Mouse (Mus musculus) macrophage (primary cell): ENCODE measurements around the gene Macrod2. TPM values are rescaled to one million over a fixed set of nuclear protein-coding genes. Genes with fewer than 3 reads are reported as not detected.

Source experiments
- H3K27ac ChIP-seq: fragments of 350-480 bp; formaldehyde crosslinking; 2 replicates; pipeline ENCODE4 v1.9.0; 2021
- H3K36me3 ChIP-seq: fragments of 350-480 bp; formaldehyde crosslinking; 2 replicates; pipeline ENCODE4 v1.9.0; 2021; ENCODE audit errors: inconsistent target
- H3K4me3 ChIP-seq: fragments of 350-480 bp; formaldehyde crosslinking; 2 replicates; pipeline ENCODE4 v1.9.0; 2021; ENCODE audit errors: inconsistent target
- H3K79me2 ChIP-seq: fragments of 350-480 bp; formaldehyde crosslinking; 2 replicates; pipeline ENCODE4 v1.9.0; 2021; ENCODE audit errors: inconsistent target
- WGBS: methylation state at CpG from one replicate; pipeline ENCODE4 v1.1.7; 2026; ENCODE audit warnings: inconsistent platforms; ENCODE audit not compliant: missing documents; 5-methylcytosine and 5-hydroxymethylcytosine counted together
- polyA plus RNA-seq: library from polyadenylated mRNA; stranded (reverse); fragments of 250-400 nt; gene quantifications from 3 replicates; pipeline ENCODE4 v1.2.4, GENCODE M21; 2018; ENCODE audit warnings: inconsistent platforms

The Macrod2 gene
- polyA plus RNA-seq, 1 experiment from 2014 or later = 0.59 TPM

GRCm38 (mm10) chr2:141280817-141281216, 885.7 kb downstream of the Macrod2 start:
- Histone ChIP-seq H3K79me2 (no peaks in the 10 kb centered on the region), H3K27ac (no peak overlapping the region)
- WGBS = 0% methylated on average over 1 of the region's 1 CpGs

GRCm38 (mm10) chr2:141286110-141286747, 891.1 kb downstream of the Macrod2 start:
- H3K4me3 ChIP-seq = no peak overlapping the region
- H3K36me3 ChIP-seq = no peaks in the 10 kb centered on the region
- H3K79me2 ChIP-seq = no peaks in the 10 kb centered on the region
- WGBS = 77% methylated on average over 7 of the region's 7 CpGs
- no peak overlapping the region for H3K27ac ChIP-seq

More at GRCm38 (mm10) chr2:141280817-141281216, 885.7 kb downstream of the Macrod2 start:
- H3K4me3 ChIP-seq = no peak overlapping the region
- H3K36me3 ChIP-seq = no peaks in the 10 kb centered on the region

DNA sequence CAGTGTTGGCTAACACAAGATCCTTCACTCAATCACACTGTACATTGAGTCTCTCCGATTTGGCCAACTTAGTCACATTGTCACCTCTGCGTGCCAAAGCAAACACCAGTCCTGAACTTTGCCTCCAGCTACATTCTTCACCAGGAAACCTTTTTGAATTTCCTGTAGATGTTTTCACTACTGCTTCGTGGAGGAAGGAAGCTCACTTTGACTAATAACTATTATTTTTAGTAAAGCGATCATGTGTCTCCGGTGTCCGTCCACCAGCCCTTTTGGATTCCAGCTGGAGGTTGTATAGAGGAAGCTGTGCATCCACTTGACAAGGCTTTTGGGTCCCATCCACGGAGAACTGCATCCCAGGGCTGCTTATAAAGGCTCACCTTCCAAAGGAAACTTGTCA, 893.4 kb downstream of the Macrod2 start:
- 46% methylated on average over 7 of the region's 7 CpGs for WGBS
- Histone ChIP-seq H3K4me3 (no peak overlapping the region), H3K27ac (no peak overlapping the region), H3K36me3 (no peaks in the 10 kb centered on the region), H3K79me2 (no peaks in the 10 kb centered on the region)

- Histone ChIP-seq H3K79me2 (no peaks in the 10 kb centered on the region), H3K4me3 (no peak overlapping the region), H3K36me3 (no peaks in the 10 kb centered on the region), H3K27ac (no peak overlapping the region)
- 68% methylated on average over 2 of the region's 2 CpGs for WGBS
Observed at GRCm38 (mm10) chr2:141289059-141289713, 894.1 kb downstream of the Macrod2 start.

DNA sequence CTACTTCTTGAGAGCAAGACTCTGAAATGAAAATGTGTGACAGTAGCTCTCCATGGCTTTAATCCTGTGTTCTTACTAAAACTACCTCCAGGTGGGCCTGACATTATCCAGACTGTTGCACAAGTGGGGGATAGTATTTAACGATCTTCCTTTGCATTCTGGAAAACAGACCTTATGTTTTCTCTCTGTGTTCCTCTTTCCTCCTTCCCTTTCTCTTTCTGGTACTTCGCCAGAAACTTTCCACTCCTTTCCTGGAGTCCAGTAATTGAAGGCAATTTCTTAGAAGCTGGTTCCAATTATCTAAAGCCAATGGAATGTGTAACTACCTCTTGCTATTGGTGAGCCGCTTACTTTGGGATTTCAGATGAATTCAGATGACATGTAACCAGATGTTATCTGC, 897.7 kb downstream of the Macrod2 start:
- WGBS = 84% methylated on average over 3 of the region's 3 CpGs
- Histone ChIP-seq H3K36me3 (no peaks in the 10 kb centered on the region), H3K4me3 (no peak overlapping the region), H3K27ac (no peak overlapping the region), H3K79me2 (no peaks in the 10 kb centered on the region)

- no peak overlapping the region for H3K4me3 ChIP-seq
- no peak overlapping the region for H3K27ac ChIP-seq
- H3K79me2 ChIP-seq = no peaks in the 10 kb centered on the region
- WGBS = 89% methylated on average over 6 of the region's 6 CpGs
- H3K36me3 ChIP-seq = no peaks in the 10 kb centered on the region
Observed at GRCm38 (mm10) chr2:141299168-141299567, 904.1 kb downstream of the Macrod2 start.

- no peaks in the 10 kb centered on the region for H3K79me2 ChIP-seq
- no peaks in the 10 kb centered on the region for H3K36me3 ChIP-seq
- no peak overlapping the region for H3K4me3 ChIP-seq
- WGBS = 78% methylated on average over 2 of the region's 2 CpGs
- H3K27ac ChIP-seq = no peak overlapping the region
Observed at GRCm38 (mm10) chr2:141301030-141301429, 905.9 kb downstream of the Macrod2 start.

- Histone ChIP-seq H3K36me3 (no peaks in the 10 kb centered on the region), H3K79me2 (no peaks in the 10 kb centered on the region), H3K4me3 (no peak overlapping the region), H3K27ac (no peak overlapping the region)
- 90% methylated on average over 3 of the region's 3 CpGs for WGBS
Observed at GRCm38 (mm10) chr2:141308406-141308805, 913.3 kb downstream of the Macrod2 start.

DNA sequence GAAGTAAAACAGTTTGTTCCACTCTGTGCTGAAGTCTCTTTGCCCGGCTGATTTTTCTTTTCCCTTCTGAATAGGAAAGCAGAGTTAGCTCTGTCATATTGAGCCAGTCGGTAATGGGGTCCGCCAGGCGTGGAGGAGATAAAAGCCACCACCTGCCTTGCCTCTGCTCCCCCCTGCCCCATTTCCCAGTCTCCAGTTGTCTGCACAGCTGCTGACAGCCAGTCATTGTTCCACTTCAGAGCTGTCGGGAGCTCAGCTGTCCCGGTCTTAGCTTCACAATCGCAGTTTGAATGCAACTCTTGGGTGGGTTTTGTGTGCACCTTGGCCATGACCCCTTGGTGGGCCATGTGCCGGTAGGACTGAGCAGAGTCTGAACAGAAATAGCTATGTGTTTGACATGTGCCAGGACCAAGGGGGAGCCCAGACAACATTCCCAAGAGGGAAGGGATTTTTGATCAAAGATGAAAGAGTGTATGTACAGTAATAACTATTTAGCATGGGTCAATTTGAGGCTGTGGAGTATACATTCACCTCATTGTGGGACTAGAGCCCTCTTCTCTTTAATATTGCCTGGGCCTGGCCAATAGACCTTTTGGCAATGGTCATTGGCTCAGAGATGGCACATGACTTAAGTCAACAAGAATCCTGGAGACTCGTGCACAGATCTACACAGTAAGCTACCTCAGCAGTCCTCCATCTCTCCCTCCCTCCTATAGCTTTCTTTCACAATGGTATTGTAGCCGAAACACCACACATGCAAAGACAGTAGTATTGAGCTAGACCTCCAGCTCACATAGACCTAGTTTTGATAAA, 917.2 kb downstream of the Macrod2 start:
- no peak overlapping the region for H3K4me3 ChIP-seq
- H3K79me2 ChIP-seq = no peaks in the 10 kb centered on the region
- H3K36me3 ChIP-seq = no peaks in the 10 kb centered on the region
- 92% methylated on average over 10 of the region's 10 CpGs for WGBS
- H3K27ac ChIP-seq = no peak overlapping the region

- Histone ChIP-seq H3K36me3 (no peaks in the 10 kb centered on the region), H3K79me2 (no peaks in the 10 kb centered on the region), H3K27ac (no peak overlapping the region), H3K4me3 (no peak overlapping the region)
- WGBS = 96% methylated on average over 3 of the region's 3 CpGs
Observed at GRCm38 (mm10) chr2:141315349-141315748, 920.2 kb downstream of the Macrod2 start.

- 86% methylated on average over 7 of the region's 7 CpGs for whole genome bisulfite sequencing
- no peaks in the 10 kb centered on the region for H3K79me2 ChIP-seq
- H3K4me3 ChIP-seq = no peak overlapping the region
- H3K36me3 ChIP-seq = no peaks in the 10 kb centered on the region
- H3K27ac ChIP-seq = no peak overlapping the region
Observed at GRCm38 (mm10) chr2:141323956-141324460, 928.9 kb downstream of the Macrod2 start.

- Histone ChIP-seq H3K36me3 (no peaks in the 10 kb centered on the region), H3K4me3 (no peak overlapping the region), H3K27ac (no peak overlapping the region), H3K79me2 (no peaks in the 10 kb centered on the region)
- 70% methylated on average over 6 of the region's 6 CpGs for WGBS
Observed at GRCm38 (mm10) chr2:141327296-141327695, 932.2 kb downstream of the Macrod2 start.

DNA sequence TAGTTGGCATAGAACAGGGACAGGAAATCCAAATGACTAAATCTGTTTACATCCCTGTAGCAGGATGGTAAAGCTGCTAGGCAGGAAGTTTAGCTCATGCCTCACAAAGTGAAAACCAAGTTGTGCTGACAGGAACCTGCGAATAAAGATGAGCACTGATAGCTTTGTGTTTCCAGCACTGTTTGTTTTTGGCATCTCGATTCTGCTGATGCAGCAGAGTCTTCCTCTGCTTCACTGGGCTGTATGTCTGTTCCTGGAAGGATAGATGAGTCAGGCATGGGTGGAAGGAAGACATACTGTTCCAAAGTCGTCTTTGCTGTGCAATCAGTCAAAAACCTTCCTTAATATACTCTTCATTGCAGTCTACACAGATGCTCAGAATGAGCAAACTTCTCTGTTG, 942.6 kb downstream of the Macrod2 start:
- Histone ChIP-seq H3K4me3 (no peak overlapping the region), H3K79me2 (no peaks in the 10 kb centered on the region), H3K36me3 (no peaks in the 10 kb centered on the region), H3K27ac (no peak overlapping the region)
- WGBS = 21% methylated on average over 3 of the region's 3 CpGs

GRCm38 (mm10) chr2:141343988-141344535, 949.0 kb downstream of the Macrod2 start:
- Histone ChIP-seq H3K27ac (no peak overlapping the region), H3K4me3 (no peak overlapping the region), H3K79me2 (no peaks in the 10 kb centered on the region), H3K36me3 (no peaks in the 10 kb centered on the region)
- WGBS = 73% methylated on average over 10 of the region's 10 CpGs
